Mouse (Mus musculus): Measurements from ENCODE around the gene Gimap4.

GRCm38 (mm10) chr6:48637811-48638500, 46.4 kb upstream of the Gimap4 start:
- TF ChIP-seq POLR2A (IDR thresholded peaks at IDR 0.05; ENCODE audit: borderline replicate concordance, insufficient read depth, low read length) (no peak), CTCF (IDR thresholded peaks at IDR 0.05; ENCODE audit: borderline replicate concordance, insufficient read depth, low read depth, low read length) (no peak)

Measured in cerebellum, adult 2 months (tissue).